Comparison of ENCODE assay signal across 12 mouse cellular contexts in the genomic region with DNA sequence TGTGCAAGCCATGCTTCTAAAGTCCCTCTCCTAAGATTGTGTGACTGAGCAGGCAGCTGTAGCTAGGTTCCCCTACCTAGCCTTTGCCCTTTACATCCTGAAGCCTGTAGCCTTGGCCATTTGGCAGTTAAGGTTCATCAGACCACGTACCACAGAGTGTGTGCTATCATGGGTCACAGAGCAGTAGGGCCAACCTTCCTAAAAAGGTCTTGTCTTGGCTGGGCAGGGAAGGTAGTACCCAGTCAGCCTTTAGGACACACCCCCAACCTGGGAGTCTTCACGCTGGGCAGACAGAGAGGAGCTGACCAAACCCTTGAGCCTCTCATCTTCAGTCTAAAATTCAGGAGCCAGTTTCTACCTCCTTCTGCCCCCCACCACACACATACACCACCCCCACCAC. TPM values are rescaled to one million over a fixed set of nuclear protein-coding genes. Genes with fewer than 3 reads are reported as not detected.
DNase-seq lines count a peak whose midpoint lies in the region; ATAC-seq and TF ChIP-seq lines count a peak whose summit lies in the region.
"Had no signal": no experiment of that assay in that cellular context is flagged by ENCODE, and none has a peak within 500 bp of the region (broad histone marks: within the 10 kb centered on the region; RNA-seq: fewer than 3 reads in every experiment).

No protein-coding gene starts in this region.

- H3K4me1 ChIP-seq in forebrain, embryonic 12.5 days, result peaks cover 74% of the 10 kb centered on the region
- peaks cover 22% of the 10 kb centered on the region; the same call in 1 of the 2 replicates for H3K4me1 ChIP-seq in forebrain, embryonic 11.5 days (replicated peaks; ENCODE audit: control insufficient read depth, insufficient read depth, low read length)
- peaks cover 61% of the 10 kb centered on the region for H3K4me1 ChIP-seq in lung, embryonic 16.5 days (replicated peaks; ENCODE audit: control insufficient read depth, insufficient read depth, low read length)
- peaks cover 43% of the 10 kb centered on the region for H3K4me1 ChIP-seq in small intestine, adult 2 months (ENCODE audit: control insufficient read depth, insufficient read depth, insufficient read length, low read length)

- H3K36me3 ChIP-seq in forebrain, embryonic 12.5 days (replicated peaks), result peaks cover 3% of the 10 kb centered on the region; the same call in 1 of the 2 replicates
- no peaks in the 10 kb centered on the region for H3K36me3 ChIP-seq in forebrain, embryonic 11.5 days (ENCODE audit: control insufficient read depth, insufficient read depth, low read length)
- no peaks in the 10 kb centered on the region for H3K36me3 ChIP-seq in lung, embryonic 16.5 days (ENCODE audit: control insufficient read depth, insufficient read depth, low read length)
- no peaks in the 10 kb centered on the region for H3K36me3 ChIP-seq in small intestine, adult 2 months (ENCODE audit: control insufficient read depth, insufficient read depth, low read length)

- no peak for DNase-seq in forebrain, embryonic 11.5 days (ENCODE audit: low spot score)
- no peak for DNase-seq in lung, postnatal 14 days
- peak; percentile 25 to 66 for DNase-seq in kidney, postnatal 25 days
- DNase-seq in left cerebral cortex, adult 18-20 months (ENCODE audit: low spot score in 2 of 2), result no peak
- no peak for DNase-seq in left cerebral cortex, postnatal 25 days (ENCODE audit: low spot score in 2 of 2)
- DNase-seq: gastrocnemius, postnatal 25 days had no signal

- no peaks in the 10 kb centered on the region for H3K9me3 ChIP-seq in forebrain, embryonic 12.5 days
- no peaks in the 10 kb centered on the region for H3K9me3 ChIP-seq in forebrain, embryonic 11.5 days (ENCODE audit: control insufficient read depth, low read length)
- H3K9me3 ChIP-seq in lung, embryonic 16.5 days (ENCODE audit: control insufficient read depth, low read length), result no peaks in the 10 kb centered on the region

- no peak for TF ChIP-seq POLR2A in small intestine, adult 2 months (IDR thresholded peaks at IDR 0.05; ENCODE audit: low read depth, low read length)

- no peak overlapping the region for H3K4me2 ChIP-seq in forebrain, embryonic 12.5 days
- no peak overlapping the region for H3K4me2 ChIP-seq in forebrain, embryonic 11.5 days (ENCODE audit: low read depth, low read length, severe bottlenecking)
- H3K4me2 ChIP-seq in lung, embryonic 16.5 days (ENCODE audit: low read depth, low read length), result peak overlapping the region; percentile 12; the same call in 1 of the 2 replicates

- TF ChIP-seq CTCF in small intestine, adult 2 months (IDR thresholded peaks at IDR 0.05; ENCODE audit: extremely low read depth, insufficient read length, insufficient replicate concordance, low read depth, low read length), result no peak

- 67% methylated on average over 2 of the region's 2 CpGs for WGBS in forebrain, embryonic 12.5 days
- WGBS in forebrain, embryonic 11.5 days, result 57% methylated on average over 2 of the region's 2 CpGs
- WGBS in lung, embryonic 16.5 days, result 53% methylated on average over 2 of the region's 2 CpGs
- 13% methylated on average over 2 of the region's 2 CpGs for WGBS in small intestine, adult 2 months

- no peak overlapping the region for H3K4me3 ChIP-seq in forebrain, embryonic 12.5 days (replicated peaks)
- H3K4me3 ChIP-seq in forebrain, embryonic 11.5 days (ENCODE audit: low read depth, low read length), result no peak overlapping the region
- H3K4me3 ChIP-seq in lung, embryonic 16.5 days (ENCODE audit: low read length), result no peak overlapping the region
- H3K4me3 ChIP-seq in small intestine, adult 2 months (ENCODE audit: low read depth, low read length), result no peak overlapping the region

- peak overlapping the region; percentile 96; the same call in 1 of the 2 replicates for H3K27ac ChIP-seq in forebrain, embryonic 12.5 days
- H3K27ac ChIP-seq in forebrain, embryonic 11.5 days (ENCODE audit: low read depth, low read length), result no peak overlapping the region
- H3K27ac ChIP-seq in lung, embryonic 16.5 days (ENCODE audit: low read length), result peak overlapping the region; percentile 62
- H3K27ac ChIP-seq in small intestine, adult 2 months (ENCODE audit: insufficient read depth, low read depth, low read length), result peak overlapping the region; percentile 72

- no peak for ATAC-seq in forebrain, embryonic 12.5 days (ENCODE audit: low FRiP score)
- no peak for ATAC-seq in forebrain, embryonic 11.5 days (replicated peaks; ENCODE audit: low FRiP score)
- ATAC-seq in lung, embryonic 16.5 days (ENCODE audit: low read depth), result no peak

- intact Hi-C loops in left cerebral cortex, postnatal 25 days (cut with DNase I), result no loop called here

- no peak overlapping the region for H3K9ac ChIP-seq in forebrain, embryonic 12.5 days
- H3K9ac ChIP-seq in forebrain, embryonic 11.5 days (ENCODE audit: low read length), result no peak overlapping the region
- no peak overlapping the region; the same call in 1 of the 2 replicates for H3K9ac ChIP-seq in lung, embryonic 16.5 days (ENCODE audit: low read length)

- no peaks in the 10 kb centered on the region for H3K27me3 ChIP-seq in forebrain, embryonic 12.5 days
- H3K27me3 ChIP-seq in forebrain, embryonic 11.5 days (ENCODE audit: control insufficient read depth, insufficient read depth, low read length), result no peaks in the 10 kb centered on the region
- H3K27me3 ChIP-seq in lung, embryonic 16.5 days (ENCODE audit: control insufficient read depth, insufficient read depth, low read depth, low read length), result no peaks in the 10 kb centered on the region
- no peaks in the 10 kb centered on the region for H3K27me3 ChIP-seq in small intestine, adult 2 months (ENCODE audit: control insufficient read depth, insufficient read depth, low read length)

RNA-seq across cellular contexts. Expression of a gene that starts 51.8 kb away (rescaled TPM):
- not detected in 2 replicates for polyA plus RNA-seq in forebrain, embryonic 12.5 days (2016; fragmentation: Nextera tagmentation; extraction: Ambion mirVana)
- polyA plus RNA-seq in forebrain, embryonic 11.5 days (2014; fragmentation: Nextera tagmentation; extraction: Ambion mirVana), result not detected in 2 replicates
- polyA plus RNA-seq in lung, embryonic 16.5 days (2015; fragmentation: Nextera tagmentation; extraction: Ambion mirVana), result not detected in 2 replicates
- not detected in 2 replicates for polyA plus RNA-seq in small intestine, adult 2 months (2012; rRNA removed)
- total RNA-seq in left cerebral cortex, adult 18-20 months (2021), result 1 to 10 TPM in 1 of 2 experiments, not detected in 1; 1.3 TPM
- not detected for total RNA-seq in left cerebral cortex, postnatal 25 days (2021)
- total RNA-seq: common myeloid progenitor, adult 5-6 weeks; gastrocnemius, postnatal 25 days; monocyte, adult 5-6 weeks had no signal
- polyA plus RNA-seq: spleen, adult 2 months had no signal

Comparison
In these comparisons a context has a peak if more than half of its experiments do, and no peak if none do; other contexts are left out.
1. DNase-seq: peak in kidney, postnatal 25 days (2 of 2); none in forebrain, embryonic 11.5 days (single experiment), lung, postnatal 14 days (single experiment), left cerebral cortex, adult 18-20 months (0 of 2) and left cerebral cortex, postnatal 25 days (0 of 2).